Mouse (Mus musculus) heart, adult 11 months (tissue): ENCODE results near the gene Cel.

Experiments used
- DNase-seq: peaks from one replicate; pipeline ENCODE4 v3.0.0; 2022

Gene Cel

DNA sequence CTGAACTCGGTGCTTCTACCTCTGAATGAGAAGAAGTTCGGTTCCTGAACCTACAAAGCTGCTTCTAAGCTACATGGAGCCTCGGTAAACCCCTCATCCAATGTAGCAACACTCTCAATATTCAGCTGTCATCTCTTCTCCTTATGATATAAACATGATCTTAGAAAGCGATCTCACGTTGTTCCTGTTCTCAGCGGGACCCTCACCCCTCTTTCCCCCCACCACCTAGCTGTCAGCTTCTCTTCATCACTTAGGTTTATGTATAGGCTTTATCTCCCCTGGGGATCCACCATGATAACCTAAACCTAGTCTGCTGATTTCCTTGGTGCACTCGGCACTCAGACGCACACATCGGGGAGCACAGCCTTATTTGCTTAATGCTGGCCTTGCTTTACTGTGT, 20.4 kb upstream of the Cel start, which contains the start of gene Gtf3c5:
Gene Gtf3c5, minus strand, starts transcription at position 101 of the 400 bp plus-strand sequence.
- no peak for DNase-seq

DNA sequence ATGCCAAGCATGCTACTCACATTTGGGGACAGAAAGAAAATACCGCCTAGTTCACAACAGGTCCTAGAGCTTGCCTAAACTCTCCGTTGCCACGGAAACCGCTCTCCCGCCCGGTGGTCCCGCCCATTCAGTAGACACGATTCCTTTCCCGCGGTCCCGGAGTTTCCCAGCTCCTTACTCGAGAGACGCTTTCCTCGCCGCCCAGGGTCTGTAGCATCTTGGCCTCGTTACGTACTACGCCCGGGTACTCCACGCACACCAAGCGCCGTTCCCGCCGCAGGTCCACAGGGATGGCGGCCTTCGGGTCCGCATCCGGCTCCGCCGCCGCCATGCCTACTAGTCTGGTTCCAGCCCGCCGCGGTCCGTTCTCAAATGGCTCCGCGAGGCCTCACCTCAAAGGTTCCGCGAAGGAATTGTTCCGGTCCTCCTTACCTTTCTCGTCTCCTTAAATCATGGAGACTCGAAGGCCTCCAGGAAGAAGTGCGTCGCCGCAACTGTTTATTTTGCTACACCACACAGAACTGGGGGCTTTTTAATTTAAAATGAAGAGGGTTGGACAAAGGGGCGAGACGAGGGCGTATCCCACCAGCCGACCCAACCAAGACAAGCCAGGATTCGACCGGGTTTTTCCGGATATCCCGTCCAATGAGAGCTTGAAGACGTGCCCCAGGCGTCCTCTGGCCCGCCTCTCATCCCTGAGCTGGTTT, 19.6 kb upstream of the Cel start:
- peak; percentile 99 for DNase-seq

DNA sequence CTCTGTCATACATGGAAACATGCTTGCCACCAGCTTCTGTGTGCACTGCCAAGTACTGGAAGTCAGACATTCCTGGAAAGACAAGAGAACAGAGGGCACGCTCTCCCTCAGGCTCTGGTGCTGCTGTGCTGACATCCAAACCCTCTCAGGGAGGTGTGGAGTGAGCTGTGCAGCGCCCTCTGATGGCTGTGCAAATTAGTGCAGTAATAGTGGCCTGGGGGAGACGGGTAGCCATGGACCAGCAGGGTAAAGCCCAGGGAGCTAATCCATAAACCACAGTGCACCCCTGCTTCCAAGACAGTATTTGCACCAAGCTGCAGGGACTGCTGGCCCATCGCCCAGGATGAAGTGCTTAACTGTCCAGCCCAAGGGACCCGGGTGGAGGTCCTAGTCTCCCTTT, 14.8 kb upstream of the Cel start:
- DNase-seq = no peak

DNA sequence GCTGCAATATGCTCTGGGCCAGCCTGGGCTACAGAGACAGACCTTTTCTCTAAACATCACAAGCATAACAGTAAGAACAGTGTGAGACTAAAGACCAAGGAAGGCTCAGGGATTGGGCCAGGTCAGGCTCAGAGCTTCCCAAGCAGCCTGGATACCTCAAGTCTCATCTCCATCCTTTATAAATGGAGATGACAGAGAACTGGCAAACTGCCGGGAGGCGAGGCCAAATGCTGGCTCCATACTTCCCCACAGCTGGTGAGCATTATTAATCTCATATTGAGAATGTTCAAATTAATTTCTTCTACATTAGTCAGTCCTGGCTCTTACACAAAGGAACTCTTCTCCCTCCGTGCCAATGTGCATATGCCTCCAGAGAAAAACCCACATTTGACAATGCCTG, 13.6 kb upstream of the Cel start:
- DNase-seq = no peak

DNA sequence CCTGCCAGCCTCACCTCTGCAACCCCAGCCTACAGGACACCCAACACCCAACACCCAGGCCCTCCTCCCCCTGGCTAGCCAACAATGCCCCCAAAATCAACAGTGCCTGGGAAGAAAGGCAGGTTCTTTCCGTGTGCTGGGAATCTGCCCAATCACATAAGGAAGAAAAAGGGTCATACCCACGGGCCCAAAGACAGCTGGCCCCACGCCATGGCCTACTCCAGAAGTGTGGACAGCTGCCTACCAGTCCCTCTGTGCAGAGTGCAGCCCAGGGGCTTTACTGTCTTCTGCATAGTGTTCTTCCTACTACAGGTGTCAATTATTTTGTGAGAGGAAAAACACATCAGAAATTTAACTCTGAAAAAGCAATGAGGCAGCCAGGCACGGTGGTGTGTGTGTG, 12.1 kb upstream of the Cel start:
- no peak for DNase-seq

DNA sequence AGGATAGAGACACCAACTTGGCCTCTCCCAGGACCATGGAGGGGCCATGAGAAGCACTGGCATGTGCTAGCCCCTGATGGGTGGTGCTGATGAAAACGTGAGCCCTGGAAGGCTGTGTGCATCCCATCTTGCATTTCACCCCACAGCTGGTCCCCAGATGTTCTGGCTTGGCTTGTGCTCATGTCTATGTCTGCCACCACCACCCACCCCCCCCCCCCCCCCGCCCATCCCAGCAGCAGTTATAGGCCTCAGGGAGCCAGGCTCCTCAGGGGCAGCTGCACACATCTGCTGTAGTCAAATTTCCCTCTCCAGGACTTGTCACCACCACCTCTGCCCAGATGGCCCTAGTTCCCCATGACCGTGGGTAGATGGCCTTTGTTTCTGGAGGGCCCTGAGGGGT, 6.7 kb upstream of the Cel start:
- DNase-seq = no peak

DNA sequence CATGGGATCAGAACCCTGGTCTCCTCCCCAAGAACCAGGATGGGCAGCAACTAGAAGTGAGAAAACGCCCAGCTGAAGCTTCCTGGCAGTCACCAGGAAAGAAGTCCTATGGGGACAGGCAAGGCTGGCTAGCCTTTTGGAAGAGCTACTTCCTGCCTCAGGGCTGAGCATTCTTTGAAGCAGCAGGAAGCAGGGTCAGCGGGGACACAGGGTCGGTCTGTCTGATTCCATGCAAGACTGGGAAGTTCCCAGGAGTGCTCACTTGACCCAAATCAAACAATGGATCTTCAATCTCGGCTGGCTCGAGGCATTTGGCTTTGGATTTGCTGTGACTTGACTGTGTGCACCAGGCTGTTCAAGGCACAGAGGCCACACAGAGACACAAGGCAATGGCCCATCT, 3.3 kb upstream of the Cel start:
- DNase-seq = peak; percentile 95

DNA sequence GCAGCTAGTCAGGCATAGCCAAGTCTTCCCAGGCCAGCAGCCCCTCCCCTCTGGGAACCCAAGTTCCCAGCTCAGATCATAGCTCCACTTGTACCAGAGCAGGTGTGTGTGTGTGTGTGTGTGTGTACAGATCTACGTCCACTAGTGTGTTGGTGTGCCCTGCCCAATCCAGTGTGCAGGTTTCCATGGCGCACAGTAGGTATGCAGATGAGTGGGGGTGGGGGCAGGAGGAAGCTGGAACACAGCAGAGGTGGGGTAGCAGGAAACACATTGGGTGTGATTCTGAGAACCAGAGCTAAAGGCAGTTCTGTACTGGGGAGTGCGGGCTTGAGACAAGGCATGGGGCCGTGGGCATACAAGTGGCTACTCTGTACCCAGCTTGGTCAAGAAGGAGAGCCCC, 1.2 kb upstream of the Cel start:
- DNase-seq = no peak

DNA sequence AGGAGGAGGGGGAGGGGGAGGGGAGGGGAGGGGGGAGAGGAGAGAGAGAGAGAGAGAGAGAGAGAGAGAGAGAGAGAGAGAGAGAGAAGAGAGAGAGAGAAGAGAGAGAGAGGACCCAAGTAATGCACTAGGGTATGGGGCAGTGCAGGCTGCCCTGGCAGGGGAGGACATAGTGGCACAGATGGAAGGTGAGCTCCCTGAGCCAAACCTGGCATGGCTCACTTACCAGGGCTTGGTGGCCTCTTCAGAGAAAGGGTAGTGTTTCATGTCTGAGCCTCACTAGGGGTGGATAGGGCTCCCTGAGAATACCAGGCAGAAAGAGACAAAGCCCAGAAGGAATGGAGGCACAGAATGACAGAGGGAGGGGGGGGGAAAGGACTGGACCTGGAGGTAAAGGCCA, 627 bp upstream of the Cel start:
- DNase-seq = no peak

DNA sequence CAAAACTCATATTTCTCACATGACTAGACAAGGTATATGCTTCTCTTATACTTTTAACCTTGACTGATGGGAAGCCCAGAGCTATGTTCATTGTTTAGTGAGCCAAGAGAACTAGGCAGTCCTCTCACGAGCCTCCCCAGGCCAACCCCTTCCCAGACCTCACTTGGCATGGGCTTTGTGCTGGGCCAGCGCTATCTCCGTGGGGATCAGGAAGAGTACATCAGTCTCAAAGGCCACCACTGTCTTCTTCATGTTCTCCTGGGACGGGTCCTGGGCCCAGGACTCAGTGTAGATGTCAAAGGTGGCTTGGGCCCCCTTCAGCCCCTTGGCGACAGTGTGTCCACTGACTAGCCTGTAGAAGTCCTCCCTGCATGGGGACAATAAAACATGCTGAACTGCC, 5.8 kb downstream of the Cel start:
- DNase-seq = no peak

DNA sequence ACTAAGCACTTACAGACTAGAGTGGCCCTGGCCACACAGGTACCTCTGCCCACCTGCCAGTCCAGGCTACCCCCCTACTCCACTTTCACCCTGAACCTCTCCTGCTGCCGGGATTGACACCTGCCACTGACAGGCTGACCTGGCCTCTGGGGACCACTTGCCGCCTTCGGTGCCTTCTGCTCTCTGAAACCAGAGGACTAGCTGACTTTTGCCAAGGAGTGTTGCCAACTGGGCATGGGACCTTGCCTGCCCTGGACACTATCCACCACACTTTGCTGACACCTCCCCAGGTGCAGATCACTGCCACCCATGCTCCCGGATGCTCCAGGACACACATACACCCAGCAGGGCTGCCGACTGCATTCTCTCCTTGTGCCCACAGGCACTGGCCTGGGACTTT, 10.9 kb downstream of the Cel start:
- no peak for DNase-seq

DNA sequence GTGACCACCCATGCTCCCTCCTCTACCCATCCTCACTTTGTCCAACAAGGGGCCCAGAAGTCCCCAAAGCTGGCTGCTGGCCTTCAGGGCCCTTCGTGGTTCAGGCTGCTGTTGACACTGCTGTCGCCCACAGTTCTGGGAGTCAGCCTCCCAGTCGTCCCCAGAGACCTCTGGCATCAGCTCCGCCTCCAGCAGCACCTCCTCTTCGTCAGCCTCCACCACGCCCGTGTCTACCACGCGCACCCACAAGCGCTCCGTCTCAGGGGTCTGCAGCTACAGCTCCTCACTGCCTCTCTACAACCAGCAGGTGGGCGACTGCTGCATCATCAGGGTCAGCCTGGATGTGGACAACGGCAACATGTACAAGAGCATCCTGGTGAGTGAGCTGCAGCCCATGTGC, 14.0 kb downstream of the Cel start:
- peak; percentile 93 for DNase-seq

DNA sequence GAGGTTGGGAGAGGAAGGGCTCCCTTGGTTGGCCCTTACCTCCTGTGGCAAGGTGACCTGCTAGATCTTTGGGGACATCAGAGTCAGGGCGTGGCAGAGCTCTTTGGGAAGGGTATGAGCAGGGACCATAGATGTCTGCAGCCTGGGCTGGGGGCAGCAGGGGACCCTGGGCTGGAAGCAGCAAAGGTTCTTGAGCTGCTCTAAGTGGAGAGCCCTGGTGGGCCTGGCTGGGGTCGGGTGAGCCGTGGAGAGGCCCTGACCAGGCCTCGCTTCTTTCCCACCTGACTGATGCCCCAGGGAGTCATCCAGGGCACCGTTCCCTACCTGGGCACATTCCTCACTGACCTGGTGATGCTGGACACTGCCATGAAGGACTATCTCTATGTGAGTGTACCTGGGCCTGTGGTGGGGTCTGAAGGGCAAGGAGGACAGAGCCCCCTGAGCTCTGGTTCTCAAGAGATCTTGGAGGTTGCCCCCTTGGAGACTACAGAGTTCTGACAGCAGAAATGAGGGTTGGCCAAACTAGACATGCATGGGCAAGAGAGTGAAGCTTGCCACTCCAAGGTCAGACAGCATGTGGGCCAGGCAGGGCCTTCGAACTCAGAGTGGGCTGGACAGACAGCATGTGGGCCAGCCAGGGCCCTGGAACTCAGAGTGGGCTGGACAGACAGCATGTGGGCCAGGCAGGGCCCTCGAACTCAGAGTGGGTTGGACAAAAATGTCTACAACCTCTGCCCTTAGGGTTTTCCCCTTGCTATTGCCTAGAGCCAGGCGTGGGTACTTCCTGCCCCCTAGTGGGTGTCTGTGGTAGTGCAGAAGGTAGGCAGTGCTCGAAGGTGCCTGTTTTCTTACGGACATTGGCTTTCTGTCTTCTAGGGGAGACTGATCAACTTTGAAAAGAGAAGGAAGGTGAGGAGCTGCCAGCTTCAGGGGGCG, 15.7 kb downstream of the Cel start:
- DNase-seq = peak; percentile 95

DNA sequence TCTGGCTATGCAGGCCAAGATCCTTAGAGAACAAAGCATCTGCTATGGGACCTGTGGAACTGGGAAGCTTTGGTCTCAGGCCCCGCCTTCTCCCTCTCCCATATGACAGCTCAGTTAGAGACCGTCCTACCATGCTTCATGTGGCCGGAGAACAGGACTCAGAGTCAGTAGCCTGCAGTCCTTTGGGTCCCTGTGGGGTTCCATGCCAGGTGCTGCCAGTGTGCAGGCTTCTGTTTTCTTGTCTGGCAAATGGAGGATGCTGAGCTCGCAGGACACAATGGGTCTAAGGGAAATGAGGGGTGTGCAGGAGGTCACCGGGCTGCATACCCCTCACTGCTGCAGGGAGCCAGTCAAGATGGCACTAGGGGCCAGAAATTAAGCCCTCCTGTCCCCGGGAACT, 16.6 kb downstream of the Cel start:
- no peak for DNase-seq

DNA sequence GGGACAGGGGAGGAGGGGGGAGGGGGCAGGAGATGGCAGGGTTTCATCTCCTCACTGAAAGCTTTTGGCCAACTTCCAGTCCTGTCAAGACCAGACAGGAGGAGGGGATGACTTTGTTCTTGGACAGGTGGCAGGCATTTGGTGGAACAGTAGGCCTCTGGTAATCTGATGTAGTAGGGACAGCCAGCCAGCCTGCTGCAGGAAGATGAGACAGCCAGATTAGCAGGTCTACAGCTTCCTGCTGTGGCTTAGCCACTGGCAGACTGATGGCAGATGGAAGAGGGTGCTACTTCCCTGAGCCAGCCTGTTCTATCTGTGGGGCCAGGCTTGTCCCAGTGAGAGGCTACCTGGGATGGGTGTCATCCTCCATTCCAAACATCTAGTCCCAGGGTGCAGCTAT, 17.2 kb downstream of the Cel start:
- no peak for DNase-seq

DNA sequence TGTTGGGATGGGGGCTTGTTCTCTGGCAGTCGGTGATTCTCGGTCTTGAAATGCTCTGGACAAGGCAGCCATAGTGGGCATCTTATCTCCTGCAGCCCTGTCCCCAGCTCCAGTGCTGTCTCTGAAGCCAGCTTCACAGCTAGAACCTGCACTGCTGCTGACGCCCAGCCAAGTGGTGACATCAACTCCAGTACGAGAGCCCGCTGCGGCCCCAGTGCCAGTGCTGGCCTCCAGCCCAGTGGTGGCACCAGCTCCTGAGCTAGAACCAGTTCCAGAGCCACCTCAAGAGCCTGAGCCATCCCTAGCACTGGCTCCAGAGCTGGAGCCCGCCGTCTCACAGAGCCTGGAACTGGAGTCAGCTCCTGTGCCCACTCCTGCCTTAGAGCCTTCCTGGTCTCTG, 19.3 kb downstream of the Cel start:
- no peak for DNase-seq

DNA sequence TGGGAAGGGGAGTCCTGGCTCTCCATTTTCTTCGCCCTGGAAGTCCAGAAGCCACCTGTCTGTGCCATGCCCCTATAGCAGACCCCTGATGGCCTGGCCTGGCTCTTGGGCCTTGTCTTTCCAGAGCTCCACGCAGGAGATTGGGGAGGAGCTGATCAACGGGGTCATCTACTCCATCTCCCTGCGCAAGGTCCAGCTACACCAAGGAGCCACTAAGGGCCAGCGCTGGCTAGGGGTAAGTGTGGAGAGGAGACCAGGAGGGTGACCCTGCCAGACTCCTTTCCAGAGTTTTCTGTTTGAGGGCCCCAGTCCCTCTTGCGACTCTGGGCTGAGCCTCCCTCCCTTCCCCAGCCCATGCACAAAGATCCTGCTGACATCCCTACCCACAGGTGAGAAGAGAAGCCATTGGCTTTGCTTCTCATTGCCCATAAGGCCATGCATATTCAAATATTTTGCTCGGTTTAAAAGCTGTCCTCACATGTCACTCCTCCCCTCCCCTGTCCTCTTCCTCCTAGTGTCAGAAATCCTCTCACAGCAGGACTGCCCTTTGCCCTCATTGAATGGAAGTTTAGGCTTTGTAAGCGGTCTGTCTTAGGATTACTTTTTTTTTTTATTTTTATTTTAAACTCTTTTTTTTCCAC, 22.5 kb downstream of the Cel start:
- peak; percentile 92 for DNase-seq

DNA sequence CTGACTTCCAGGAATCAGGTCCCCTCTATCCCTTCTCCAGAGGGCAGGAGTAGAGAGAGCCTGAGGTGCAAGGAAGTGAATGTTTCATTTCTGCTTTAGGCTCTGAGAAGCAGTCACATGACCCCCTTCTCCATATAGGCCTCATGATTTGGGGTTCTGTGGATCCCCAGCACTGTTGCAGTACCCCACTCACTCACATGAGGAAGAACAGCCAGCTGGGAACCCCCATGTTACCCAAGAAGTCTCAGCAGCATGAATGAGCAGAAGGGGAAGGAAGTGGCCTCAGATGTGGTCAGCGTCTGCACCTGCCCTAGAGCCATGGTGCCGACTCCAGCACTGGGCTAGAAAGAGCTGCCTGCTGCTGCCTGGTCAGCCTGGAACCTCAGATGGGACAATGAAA, 23.3 kb downstream of the Cel start:
- peak; percentile 99 for DNase-seq

DNA sequence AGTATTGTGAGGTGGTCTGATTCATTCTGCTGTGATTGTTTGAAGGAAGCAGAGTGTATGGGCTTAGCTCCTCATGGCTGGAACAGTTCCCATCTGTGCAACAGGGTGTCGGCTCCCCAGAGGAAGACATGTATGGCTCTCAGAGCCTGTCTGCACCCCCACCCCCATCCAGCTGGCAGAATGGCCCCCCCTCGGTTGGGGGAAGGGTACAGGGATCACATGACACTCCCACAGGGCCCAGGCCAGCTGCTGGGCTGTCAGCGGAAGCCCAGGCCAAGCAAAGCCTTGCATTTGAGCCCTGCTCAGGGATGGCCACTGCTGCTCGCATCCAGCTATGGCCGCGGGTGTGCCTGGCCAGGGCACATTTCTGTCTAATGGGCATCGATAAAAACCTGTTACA, 24.0 kb downstream of the Cel start:
- peak; percentile 99 for DNase-seq

DNA sequence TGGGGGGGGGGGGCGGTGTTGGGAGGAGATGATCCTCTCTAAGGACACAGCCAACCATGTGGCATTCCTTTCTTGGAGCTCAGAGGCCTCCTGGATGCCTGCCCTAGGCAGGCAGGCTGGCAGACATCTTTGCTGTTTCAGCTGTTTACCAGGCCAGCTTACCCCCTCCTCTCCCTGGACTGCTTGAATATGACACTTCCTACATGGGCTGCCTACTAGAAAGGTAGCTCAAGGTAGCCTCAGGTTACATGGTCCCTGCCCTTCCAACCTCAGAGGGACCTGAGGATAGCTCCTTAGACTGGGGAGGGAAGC, 24.4 kb downstream of the Cel start:
- DNase-seq = no peak

DNA sequence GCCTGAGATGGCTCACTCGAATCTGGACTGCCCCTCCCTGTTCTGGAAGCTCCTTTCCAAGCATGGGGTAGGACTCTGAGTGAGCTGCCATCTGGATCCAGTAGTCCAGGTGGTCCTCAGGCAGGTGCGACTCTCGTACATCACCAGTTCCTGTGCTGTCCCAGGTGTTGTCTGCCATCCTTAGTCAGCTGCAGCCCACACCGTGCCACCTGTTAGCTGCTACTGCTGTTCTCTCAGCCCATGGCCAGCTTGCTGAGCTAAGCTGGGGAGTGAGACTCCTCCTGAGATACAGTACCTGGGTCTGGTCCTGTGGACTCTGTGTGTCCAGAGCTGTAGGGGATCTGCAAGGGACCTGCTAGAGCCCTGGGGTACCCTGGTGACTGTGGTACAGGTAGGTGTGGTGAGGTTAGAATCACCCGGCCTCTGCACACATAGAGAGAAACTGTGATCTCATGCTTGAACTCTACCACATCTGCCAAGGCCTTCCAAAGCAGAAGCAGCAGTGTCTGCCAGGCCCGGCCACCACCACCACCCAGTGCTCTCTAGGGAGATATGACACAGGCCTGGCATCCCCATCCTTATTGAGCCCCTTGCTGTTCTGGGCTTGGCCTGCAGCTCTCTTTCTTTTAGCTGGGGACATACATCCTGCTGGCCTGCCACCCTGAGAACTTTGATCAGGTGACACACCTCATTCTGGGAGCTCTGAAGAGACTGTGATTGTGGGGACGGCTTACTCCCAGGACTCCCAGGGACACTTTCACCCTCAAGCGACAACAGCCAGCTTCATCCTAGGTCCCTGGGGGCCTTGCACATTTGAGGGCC, 25.0 kb downstream of the Cel start:
- DNase-seq = peak; percentile 95

DNA sequence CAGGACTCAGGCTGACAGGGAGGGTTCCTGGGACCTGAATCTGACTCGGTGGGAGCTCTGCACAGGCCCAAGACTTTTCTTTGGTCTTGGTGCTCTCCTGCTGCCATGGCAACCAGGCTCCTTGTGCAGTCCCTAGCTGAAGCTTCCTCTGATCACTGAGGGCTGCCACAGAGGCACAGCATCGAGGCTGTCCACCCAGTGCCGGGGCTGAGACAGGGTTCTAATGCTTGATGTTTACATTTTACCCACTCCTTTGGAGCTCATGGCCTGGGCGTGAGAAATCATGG, 25.6 kb downstream of the Cel start:
- DNase-seq = no peak
